Comparison of ENCODE assay signal across 30 mouse cellular contexts in genomic region chr3:28755477-28755876, GRCm38 (mm10). TPM values are rescaled to one million over a fixed set of nuclear protein-coding genes. Genes with fewer than 3 reads are reported as not detected.
DNase-seq lines count a peak whose midpoint lies in the region; ATAC-seq lines count a peak whose summit lies in the region.
"Had no signal": no experiment of that assay in that cellular context is flagged by ENCODE, and none has a peak within 500 bp of the region (broad histone marks: within the 10 kb centered on the region; RNA-seq: fewer than 3 reads in every experiment).

No protein-coding gene starts in this region.

- no peaks in the 10 kb centered on the region for H3K27me3 ChIP-seq in forebrain, embryonic 14.5 days (replicated peaks; ENCODE audit: control insufficient read depth, insufficient read depth, low read length)
- H3K27me3 ChIP-seq in forebrain, embryonic 13.5 days = no peaks in the 10 kb centered on the region
- no peaks in the 10 kb centered on the region for H3K27me3 ChIP-seq in hindbrain, embryonic 14.5 days (ENCODE audit: control insufficient read depth, insufficient read depth, low read length)
- no peaks in the 10 kb centered on the region for H3K27me3 ChIP-seq in hindbrain, embryonic 11.5 days (ENCODE audit: control insufficient read depth, insufficient read depth, low read length)
- H3K27me3 ChIP-seq in neural tube, embryonic 14.5 days (ENCODE audit: control insufficient read depth, insufficient read depth, low read length) = no peaks in the 10 kb centered on the region
- H3K27me3 ChIP-seq: embryonic facial prominence, embryonic 13.5 days; forebrain, embryonic 15.5 days; limb, embryonic 15.5 days; liver, embryonic 13.5 days; Patski had no signal

- DNase-seq in forebrain, embryonic 14.5 days (ENCODE audit: low spot score) = peak; percentile 11
- no peak for DNase-seq in hindbrain, embryonic 14.5 days (ENCODE audit: low spot score)
- no peak for DNase-seq in hindbrain, embryonic 11.5 days (ENCODE audit: low spot score)
- DNase-seq in retina, postnatal 1 day = peak; percentile 34
- no peak for DNase-seq in retina, embryonic 14.5 days (ENCODE audit: low spot score)
- DNase-seq in lung, postnatal 14 days = no peak
- DNase-seq: adrenal gland, postnatal 10 days; cerebellum, adult 11 months; cerebellum, adult 9-10 months; cerebellum, postnatal 36 days; gastrocnemius, postnatal 14 days; heart, postnatal 36 days; kidney, adult 9 months; kidney, postnatal 10 days; layer of hippocampus, adult 9-11 months; liver, embryonic 13.5 days; lung, adult 18-20 months; thymus, postnatal 4 days had no signal

- no peak overlapping the region for H3K27ac ChIP-seq in forebrain, embryonic 14.5 days (ENCODE audit: low read depth, low read length)
- no peak overlapping the region for H3K27ac ChIP-seq in forebrain, embryonic 13.5 days
- no peak overlapping the region for H3K27ac ChIP-seq in hindbrain, embryonic 14.5 days
- no peak overlapping the region for H3K27ac ChIP-seq in hindbrain, embryonic 11.5 days (ENCODE audit: low read depth, low read length)
- H3K27ac ChIP-seq in neural tube, embryonic 14.5 days (ENCODE audit: low read depth, low read length) = no peak overlapping the region
- H3K27ac ChIP-seq: embryonic facial prominence, embryonic 13.5 days; forebrain, embryonic 15.5 days; heart, embryonic 10.5 days; limb, embryonic 10.5 days; limb, embryonic 15.5 days; liver, embryonic 13.5 days; macrophage had no signal

- H3K4me3 ChIP-seq in forebrain, embryonic 14.5 days (ENCODE audit: low read depth, low read length) = no peak overlapping the region
- no peak overlapping the region for H3K4me3 ChIP-seq in forebrain, embryonic 13.5 days
- H3K4me3 ChIP-seq in hindbrain, embryonic 14.5 days (replicated peaks; ENCODE audit: low read length) = no peak overlapping the region
- no peak overlapping the region for H3K4me3 ChIP-seq in hindbrain, embryonic 11.5 days (ENCODE audit: low read depth, low read length)
- no peak overlapping the region for H3K4me3 ChIP-seq in neural tube, embryonic 14.5 days (ENCODE audit: low read depth, low read length)
- H3K4me3 ChIP-seq: embryonic facial prominence, embryonic 13.5 days; erythroblast, embryonic 14.5 days; forebrain, embryonic 15.5 days; heart, embryonic 10.5 days; limb, embryonic 10.5 days; limb, embryonic 15.5 days; liver, embryonic 13.5 days had no signal

- H3K4me2 ChIP-seq in forebrain, embryonic 14.5 days (ENCODE audit: low read length) = no peak overlapping the region
- H3K4me2 ChIP-seq in forebrain, embryonic 13.5 days = no peak overlapping the region
- H3K4me2 ChIP-seq in hindbrain, embryonic 14.5 days (replicated peaks) = no peak overlapping the region
- no peak overlapping the region for H3K4me2 ChIP-seq in hindbrain, embryonic 11.5 days (replicated peaks; ENCODE audit: low read depth, low read length)
- H3K4me2 ChIP-seq in neural tube, embryonic 14.5 days (ENCODE audit: low read depth, low read length) = no peak overlapping the region
- H3K4me2 ChIP-seq: embryonic facial prominence, embryonic 13.5 days; forebrain, embryonic 15.5 days; limb, embryonic 15.5 days; liver, embryonic 13.5 days had no signal

- no peaks in the 10 kb centered on the region for H3K36me3 ChIP-seq in forebrain, embryonic 14.5 days (ENCODE audit: control insufficient read depth, insufficient read depth, low read length)
- H3K36me3 ChIP-seq in forebrain, embryonic 13.5 days (ENCODE audit: poor library complexity, severe bottlenecking) = no peaks in the 10 kb centered on the region
- no peaks in the 10 kb centered on the region for H3K36me3 ChIP-seq in hindbrain, embryonic 14.5 days (replicated peaks; ENCODE audit: control insufficient read depth, insufficient read depth)
- H3K36me3 ChIP-seq in hindbrain, embryonic 11.5 days (ENCODE audit: control insufficient read depth, insufficient read depth, low read length) = no peaks in the 10 kb centered on the region
- no peaks in the 10 kb centered on the region for H3K36me3 ChIP-seq in neural tube, embryonic 14.5 days (ENCODE audit: control insufficient read depth, insufficient read depth, low read length)
- H3K36me3 ChIP-seq: embryonic facial prominence, embryonic 13.5 days; forebrain, embryonic 15.5 days; heart, embryonic 10.5 days; limb, embryonic 10.5 days; limb, embryonic 15.5 days; liver, embryonic 13.5 days had no signal

- ATAC-seq in forebrain, embryonic 14.5 days = 0 out of 2 replicates have a peak, but pooled peaks have one; percentile 26
- no peak; the same call in 1 of the 2 replicates for ATAC-seq in forebrain, embryonic 13.5 days
- ATAC-seq in hindbrain, embryonic 14.5 days (ENCODE audit: low FRiP score) = peak; percentile 21; the same call in 1 of the 2 replicates
- ATAC-seq in hindbrain, embryonic 11.5 days (ENCODE audit: low FRiP score) = no peak
- peak; percentile 58 for ATAC-seq in neural tube, embryonic 14.5 days (ENCODE audit: low read depth)
- ATAC-seq: forebrain, embryonic 15.5 days; intestine, postnatal 0 days; lung, postnatal 0 days; Patski had no signal

- WGBS in forebrain, embryonic 14.5 days = 56% methylated on average over 7 of the region's 7 CpGs
- WGBS in forebrain, embryonic 13.5 days = 60% methylated on average over 7 of the region's 7 CpGs
- 55% methylated on average over 7 of the region's 7 CpGs for WGBS in hindbrain, embryonic 14.5 days
- WGBS in hindbrain, embryonic 11.5 days = 73% methylated on average over 7 of the region's 7 CpGs
- WGBS in neural tube, embryonic 14.5 days = 53% methylated on average over 7 of the region's 7 CpGs

- no peaks in the 10 kb centered on the region for H3K9me3 ChIP-seq in forebrain, embryonic 14.5 days (replicated peaks; ENCODE audit: control insufficient read depth, low read length)
- H3K9me3 ChIP-seq in forebrain, embryonic 13.5 days (replicated peaks) = no peaks in the 10 kb centered on the region
- H3K9me3 ChIP-seq in hindbrain, embryonic 14.5 days (ENCODE audit: control insufficient read depth, low read length) = no peaks in the 10 kb centered on the region
- no peaks in the 10 kb centered on the region for H3K9me3 ChIP-seq in hindbrain, embryonic 11.5 days (ENCODE audit: control insufficient read depth, low read length)
- H3K9me3 ChIP-seq in neural tube, embryonic 14.5 days (ENCODE audit: control insufficient read depth, low read length) = no peaks in the 10 kb centered on the region
- H3K9me3 ChIP-seq: embryonic facial prominence, embryonic 13.5 days; forebrain, embryonic 15.5 days; heart, embryonic 10.5 days; limb, embryonic 10.5 days; limb, embryonic 15.5 days; liver, embryonic 13.5 days had no signal

- H3K9ac ChIP-seq in forebrain, embryonic 14.5 days (ENCODE audit: low read length) = no peak overlapping the region
- no peak overlapping the region for H3K9ac ChIP-seq in forebrain, embryonic 13.5 days
- H3K9ac ChIP-seq in hindbrain, embryonic 14.5 days = no peak overlapping the region
- no peak overlapping the region for H3K9ac ChIP-seq in hindbrain, embryonic 11.5 days (ENCODE audit: low read depth, low read length)
- H3K9ac ChIP-seq in neural tube, embryonic 14.5 days (replicated peaks; ENCODE audit: low read depth, low read length) = no peak overlapping the region
- H3K9ac ChIP-seq: embryonic facial prominence, embryonic 13.5 days; forebrain, embryonic 15.5 days; limb, embryonic 15.5 days; liver, embryonic 13.5 days had no signal

- no peaks in the 10 kb centered on the region for H3K4me1 ChIP-seq in forebrain, embryonic 14.5 days (ENCODE audit: control insufficient read depth, insufficient read depth, low read length)
- H3K4me1 ChIP-seq in forebrain, embryonic 13.5 days = peaks cover 6% of the 10 kb centered on the region
- H3K4me1 ChIP-seq in hindbrain, embryonic 14.5 days (replicated peaks; ENCODE audit: control insufficient read depth, insufficient read depth, low read length) = no peaks in the 10 kb centered on the region
- H3K4me1 ChIP-seq in hindbrain, embryonic 11.5 days (replicated peaks; ENCODE audit: control insufficient read depth, insufficient read depth, low read length) = no peaks in the 10 kb centered on the region; the same call in 1 of the 2 replicates
- 0 out of 2 replicates have a peak, but pooled peaks cover 8% of the 10 kb centered on the region for H3K4me1 ChIP-seq in neural tube, embryonic 14.5 days (ENCODE audit: control insufficient read depth, insufficient read depth, low read length)
- H3K4me1 ChIP-seq: embryonic facial prominence, embryonic 13.5 days; forebrain, embryonic 15.5 days; limb, embryonic 10.5 days; limb, embryonic 15.5 days; liver, embryonic 13.5 days had no signal

RNA-seq across cellular contexts. Expression of gene Eif5a2, which starts 25.6 kb away (rescaled TPM):
- polyA plus RNA-seq in forebrain, embryonic 14.5 days (2014; fragmentation: Nextera tagmentation; extraction: Ambion mirVana) = 11.9 and 12.5 TPM in 2 replicates
- polyA plus RNA-seq in forebrain, embryonic 13.5 days (2015; fragmentation: Nextera tagmentation; extraction: Ambion mirVana) = 6.9 and 8.6 TPM in 2 replicates
- 17.5 and 19.5 TPM in 2 replicates for polyA plus RNA-seq in hindbrain, embryonic 14.5 days (2014; fragmentation: Nextera tagmentation; extraction: Ambion mirVana)
- 18.2 and 23.2 TPM in 2 replicates for polyA plus RNA-seq in hindbrain, embryonic 11.5 days (2014; fragmentation: Nextera tagmentation; extraction: Ambion mirVana)
- polyA plus RNA-seq in neural tube, embryonic 14.5 days (2014; fragmentation: Nextera tagmentation; extraction: Ambion mirVana) = 13.6 and 18.0 TPM in 2 replicates

RNA-seq across cellular contexts. Expression of gene Rpl22l1, which starts 49.8 kb away (rescaled TPM):
- 233 and 285 TPM in 2 replicates for polyA plus RNA-seq in forebrain, embryonic 14.5 days (2014; fragmentation: Nextera tagmentation; extraction: Ambion mirVana)
- 257 and 318 TPM in 2 replicates for polyA plus RNA-seq in forebrain, embryonic 13.5 days (2015; fragmentation: Nextera tagmentation; extraction: Ambion mirVana)
- polyA plus RNA-seq in hindbrain, embryonic 14.5 days (2014; fragmentation: Nextera tagmentation; extraction: Ambion mirVana) = 280 and 339 TPM in 2 replicates
- 352 and 369 TPM in 2 replicates for polyA plus RNA-seq in hindbrain, embryonic 11.5 days (2014; fragmentation: Nextera tagmentation; extraction: Ambion mirVana)
- 256 and 280 TPM in 2 replicates for polyA plus RNA-seq in neural tube, embryonic 14.5 days (2014; fragmentation: Nextera tagmentation; extraction: Ambion mirVana)

RNA-seq across cellular contexts. Expression of gene Slc2a2, which starts 57.8 kb away (rescaled TPM):
- polyA plus RNA-seq in forebrain, embryonic 14.5 days (2014; fragmentation: Nextera tagmentation; extraction: Ambion mirVana) = 0.05 TPM in 1 of 2 replicates, not detected in the other
- 0.03 and 0.10 TPM in 2 replicates for polyA plus RNA-seq in forebrain, embryonic 13.5 days (2015; fragmentation: Nextera tagmentation; extraction: Ambion mirVana)
- polyA plus RNA-seq in hindbrain, embryonic 14.5 days (2014; fragmentation: Nextera tagmentation; extraction: Ambion mirVana) = 0.17 TPM in 1 of 2 replicates, not detected in the other
- 0.25 TPM in 1 of 2 replicates, not detected in the other for polyA plus RNA-seq in hindbrain, embryonic 11.5 days (2014; fragmentation: Nextera tagmentation; extraction: Ambion mirVana)
- polyA plus RNA-seq in neural tube, embryonic 14.5 days (2014; fragmentation: Nextera tagmentation; extraction: Ambion mirVana) = 0.09 TPM in 1 of 2 replicates, not detected in the other
- polyA plus RNA-seq: limb, embryonic 10.5 days; macrophage had no signal

Comparison
In these comparisons a context has a peak if more than half of its experiments do, and no peak if none do; other contexts are left out.
1. ATAC-seq: peak in forebrain, embryonic 14.5 days (single experiment), hindbrain, embryonic 14.5 days (single experiment) and neural tube, embryonic 14.5 days (single experiment); none in forebrain, embryonic 13.5 days (single experiment) and hindbrain, embryonic 11.5 days (single experiment).
2. DNase-seq: peak in forebrain, embryonic 14.5 days (single experiment) and retina, postnatal 1 day (single experiment); none in hindbrain, embryonic 14.5 days (single experiment), hindbrain, embryonic 11.5 days (single experiment), retina, embryonic 14.5 days (single experiment) and lung, postnatal 14 days (single experiment).